Mouse (Mus musculus): ENCODE data around the gene Tet2.

DNA sequence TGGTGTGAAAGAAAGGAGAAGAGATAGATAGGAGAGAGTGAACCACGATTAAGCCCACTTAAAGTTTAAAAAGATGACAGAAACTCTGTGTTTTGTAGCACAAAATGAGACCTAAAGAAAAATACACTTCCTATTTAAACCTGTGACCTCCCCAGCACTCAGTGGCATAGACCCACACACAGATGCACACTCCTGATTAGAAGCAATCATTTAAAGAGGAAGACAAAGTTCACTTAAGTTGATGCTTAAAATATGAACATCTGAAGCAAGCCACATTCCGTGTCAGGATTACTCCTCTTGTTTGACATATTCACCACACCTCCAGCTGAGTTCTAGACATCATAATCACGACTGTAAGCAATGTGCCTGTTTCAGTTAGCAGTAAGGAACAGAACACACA lies 14.3 kb downstream of the Tet2 start:
- TF ChIP-seq SRF (IDR thresholded peaks at IDR 0.05; ENCODE audit: control insufficient read depth, insufficient read length, low read depth) (no peak), POLR2A (IDR thresholded peaks at IDR 0.05; ENCODE audit: insufficient read length, low read depth) (no peak), TCF12 (IDR thresholded peaks at IDR 0.05; ENCODE audit: insufficient read depth, poor library complexity, severe bottlenecking) (no peak), E2F4 (IDR thresholded peaks at IDR 0.05; ENCODE audit: insufficient read depth) (no peak)
